In the genomic region with DNA sequence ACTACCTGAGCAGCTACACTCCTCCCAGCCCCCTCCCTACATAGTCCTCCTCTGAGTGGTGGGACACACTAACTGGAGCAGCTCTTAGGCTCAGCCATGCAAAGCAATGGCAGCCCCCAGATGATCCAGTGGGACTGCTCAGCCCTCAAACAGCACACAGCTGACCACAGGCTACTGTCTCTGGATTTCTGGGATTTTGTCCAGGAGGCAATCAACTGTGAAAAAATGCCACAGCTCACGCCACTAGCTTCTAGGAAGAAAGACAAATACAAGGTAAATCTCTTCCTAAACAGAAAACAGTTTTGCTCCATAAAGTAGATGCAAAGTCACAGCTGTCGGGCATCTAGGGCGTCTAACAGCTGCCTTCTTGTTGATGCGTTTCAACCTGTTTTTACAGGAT, we compare ENCODE assay signal across 14 mouse cellular contexts.
DNase-seq lines count a peak whose midpoint lies in the region; ATAC-seq and TF ChIP-seq lines count a peak whose summit lies in the region.
"Had no signal": no experiment of that assay in that cellular context is flagged by ENCODE, and none has a peak within 500 bp of the region (broad histone marks: within the 10 kb centered on the region; RNA-seq: fewer than 3 reads in every experiment).

No protein-coding gene starts in this region.

- H3K4me2 ChIP-seq in neural tube, embryonic 13.5 days, result no peak overlapping the region
- H3K4me2 ChIP-seq in neural tube, embryonic 15.5 days, result no peak overlapping the region
- no peak overlapping the region for H3K4me2 ChIP-seq in stomach, postnatal 0 days (replicated peaks; ENCODE audit: low read depth)
- H3K4me2 ChIP-seq in forebrain, embryonic 11.5 days (ENCODE audit: low read depth, low read length, severe bottlenecking), result no peak overlapping the region
- H3K4me2 ChIP-seq: embryonic facial prominence, embryonic 13.5 days; hindbrain, embryonic 15.5 days; neural tube, embryonic 12.5 days had no signal

- no peak overlapping the region for H3K27ac ChIP-seq in neural tube, embryonic 13.5 days (replicated peaks)
- no peak overlapping the region for H3K27ac ChIP-seq in neural tube, embryonic 15.5 days (replicated peaks)
- H3K27ac ChIP-seq in stomach, postnatal 0 days (replicated peaks), result no peak overlapping the region
- H3K27ac ChIP-seq in forebrain, embryonic 11.5 days (ENCODE audit: low read depth, low read length), result no peak overlapping the region
- H3K27ac ChIP-seq: embryonic facial prominence, embryonic 13.5 days; heart, adult 2 months; hindbrain, embryonic 15.5 days; liver, embryonic 14.5 days; neural tube, embryonic 12.5 days had no signal

- no peaks in the 10 kb centered on the region for H3K27me3 ChIP-seq in neural tube, embryonic 13.5 days
- no peaks in the 10 kb centered on the region; the same call in 1 of the 2 replicates for H3K27me3 ChIP-seq in neural tube, embryonic 15.5 days (replicated peaks)
- H3K27me3 ChIP-seq in stomach, postnatal 0 days (ENCODE audit: control insufficient read depth, insufficient read depth, low read length), result no peaks in the 10 kb centered on the region
- no peaks in the 10 kb centered on the region for H3K27me3 ChIP-seq in forebrain, embryonic 11.5 days (ENCODE audit: control insufficient read depth, insufficient read depth, low read length)
- H3K27me3 ChIP-seq: embryonic facial prominence, embryonic 13.5 days; hindbrain, embryonic 15.5 days; neural tube, embryonic 12.5 days had no signal

- no peaks in the 10 kb centered on the region for H3K36me3 ChIP-seq in neural tube, embryonic 13.5 days
- H3K36me3 ChIP-seq in neural tube, embryonic 15.5 days, result no peaks in the 10 kb centered on the region
- no peaks in the 10 kb centered on the region for H3K36me3 ChIP-seq in stomach, postnatal 0 days (ENCODE audit: control insufficient read depth, insufficient read depth, low read length)
- no peaks in the 10 kb centered on the region for H3K36me3 ChIP-seq in forebrain, embryonic 11.5 days (ENCODE audit: control insufficient read depth, insufficient read depth, low read length)
- H3K36me3 ChIP-seq: embryonic facial prominence, embryonic 13.5 days; hindbrain, embryonic 15.5 days; neural tube, embryonic 12.5 days had no signal

- DNase-seq in cerebellum, adult 18-20 months, result peak; percentile 40 to 52
- DNase-seq in cerebellum, adult 11-12 months, result no peak
- DNase-seq in kidney, adult 8-10 months, result peak; percentile 47 to 75
- DNase-seq in retina, postnatal 7 days (ENCODE audit: low read depth, low spot score), result peak; percentile 11
- DNase-seq in stomach, postnatal 0 days (ENCODE audit: low spot score), result no peak
- no peak for DNase-seq in forebrain, embryonic 11.5 days (ENCODE audit: low spot score)
- DNase-seq: heart, adult 2 months; right cerebral cortex, postnatal 4 days had no signal

- 62% methylated on average over 4 of the region's 4 CpGs for WGBS in neural tube, embryonic 13.5 days
- WGBS in neural tube, embryonic 15.5 days, result 52% methylated on average over 4 of the region's 4 CpGs
- WGBS in stomach, postnatal 0 days, result 36% methylated on average over 4 of the region's 4 CpGs
- WGBS in forebrain, embryonic 11.5 days, result 85% methylated on average over 4 of the region's 4 CpGs

- peak; percentile 65; the same call in 1 of the 2 replicates for ATAC-seq in neural tube, embryonic 13.5 days (ENCODE audit: low read depth)
- no peak for ATAC-seq in neural tube, embryonic 15.5 days (ENCODE audit: low FRiP score)
- ATAC-seq in stomach, postnatal 0 days (ENCODE audit: low FRiP score, low TSS enrichment), result no peak
- no peak for ATAC-seq in forebrain, embryonic 11.5 days (replicated peaks; ENCODE audit: low FRiP score)

- H3K4me3 ChIP-seq in neural tube, embryonic 13.5 days, result no peak overlapping the region
- H3K4me3 ChIP-seq in neural tube, embryonic 15.5 days (replicated peaks), result no peak overlapping the region
- H3K4me3 ChIP-seq in stomach, postnatal 0 days (ENCODE audit: low read depth, low read length), result no peak overlapping the region
- no peak overlapping the region for H3K4me3 ChIP-seq in forebrain, embryonic 11.5 days (ENCODE audit: low read depth, low read length)
- H3K4me3 ChIP-seq: embryonic facial prominence, embryonic 13.5 days; heart, adult 2 months; hindbrain, embryonic 15.5 days; neural tube, embryonic 12.5 days had no signal

- no peak for TF ChIP-seq CTCF in stomach, postnatal 0 days (IDR thresholded peaks at IDR 0.05; ENCODE audit: low read depth)

- peaks cover 13% of the 10 kb centered on the region for H3K4me1 ChIP-seq in neural tube, embryonic 13.5 days (replicated peaks)
- peaks cover 6% of the 10 kb centered on the region for H3K4me1 ChIP-seq in neural tube, embryonic 15.5 days
- no peaks in the 10 kb centered on the region for H3K4me1 ChIP-seq in stomach, postnatal 0 days (replicated peaks; ENCODE audit: control insufficient read depth, insufficient read depth)
- no peaks in the 10 kb centered on the region for H3K4me1 ChIP-seq in forebrain, embryonic 11.5 days (replicated peaks; ENCODE audit: control insufficient read depth, insufficient read depth, low read length)
- H3K4me1 ChIP-seq: neural tube, embryonic 12.5 days had no signal

- TF ChIP-seq EP300 in stomach, postnatal 0 days (optimal IDR thresholded peaks at IDR 0.05), result no peak

- no peaks in the 10 kb centered on the region for H3K9me3 ChIP-seq in neural tube, embryonic 13.5 days
- H3K9me3 ChIP-seq in neural tube, embryonic 15.5 days (replicated peaks), result no peaks in the 10 kb centered on the region
- H3K9me3 ChIP-seq in stomach, postnatal 0 days (ENCODE audit: control insufficient read depth, low read length), result no peaks in the 10 kb centered on the region
- H3K9me3 ChIP-seq in forebrain, embryonic 11.5 days (ENCODE audit: control insufficient read depth, low read length), result no peaks in the 10 kb centered on the region; the same call in 1 of the 2 replicates
- H3K9me3 ChIP-seq: embryonic facial prominence, embryonic 13.5 days; hindbrain, embryonic 15.5 days; neural tube, embryonic 12.5 days had no signal

- no peak overlapping the region for H3K9ac ChIP-seq in neural tube, embryonic 13.5 days
- no peak overlapping the region for H3K9ac ChIP-seq in neural tube, embryonic 15.5 days (replicated peaks)
- H3K9ac ChIP-seq in stomach, postnatal 0 days (ENCODE audit: low read length), result no peak overlapping the region
- H3K9ac ChIP-seq in forebrain, embryonic 11.5 days (ENCODE audit: low read length), result no peak overlapping the region
- H3K9ac ChIP-seq: embryonic facial prominence, embryonic 13.5 days; hindbrain, embryonic 15.5 days; liver, embryonic 14.5 days; neural tube, embryonic 12.5 days had no signal

Comparison
In these comparisons a context has a peak if more than half of its experiments do, and no peak if none do; other contexts are left out.
1. DNase-seq: peak in cerebellum, adult 18-20 months (2 of 2), kidney, adult 8-10 months (2 of 2) and retina, postnatal 7 days (single experiment); none in cerebellum, adult 11-12 months (single experiment), stomach, postnatal 0 days (single experiment) and forebrain, embryonic 11.5 days (single experiment).